Mouse (Mus musculus) left cerebral cortex, postnatal 25 days (tissue): ENCODE results near the gene Rabepk. TPM values are rescaled to one million over a fixed set of nuclear protein-coding genes. Genes with fewer than 3 reads are reported as not detected.
"Not testable (repeated sequence)": the region's sequence is repeated elsewhere in the genome, so short reads cannot be mapped to it uniquely, and the experiment has no call there.

Source experiments
- DNase-seq, 2 experiments: peaks; one replicate each; pipeline ENCODE4 v3.0.0; 2022; ENCODE audit warnings: low spot score in 2 of 2, mixed read lengths in 1 of 2
- intact Hi-C: fragments of 180-260 bp; cut with DNase I; formaldehyde crosslinking; loops from one replicate; pipeline ENCODE4 v1.15.1; 2025
- total RNA-seq, 2 experiments: library from RNA; stranded (reverse); gene quantifications; 2 replicates each; pipeline ENCODE4 v1.2.3; 2021

Rabepk gene
- total RNA-seq, 2 experiments from 2014 or later = 30.8 to 34.0 TPM

DNA sequence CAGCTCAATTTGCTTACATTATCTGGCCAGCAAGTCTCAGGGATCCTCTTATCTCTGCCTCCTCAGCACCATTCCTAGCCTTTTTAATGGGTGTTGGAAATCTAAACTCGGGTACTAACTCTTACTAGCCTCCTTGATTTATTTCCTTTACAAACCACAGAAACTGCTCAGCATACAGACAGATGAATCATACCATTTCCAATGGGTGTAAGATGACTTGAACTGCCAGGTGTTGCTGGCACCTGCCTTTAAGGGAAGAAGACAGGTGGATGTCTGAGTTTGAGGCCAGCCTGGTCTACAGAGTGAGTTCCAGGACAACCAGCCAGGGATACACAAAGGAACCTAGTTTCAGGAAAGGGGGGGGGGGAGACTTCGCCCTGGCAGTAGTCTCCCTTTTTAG, 8.3 kb upstream of the Rabepk start:
- intact Hi-C loops = no loop called here
- no peak for DNase-seq

DNA sequence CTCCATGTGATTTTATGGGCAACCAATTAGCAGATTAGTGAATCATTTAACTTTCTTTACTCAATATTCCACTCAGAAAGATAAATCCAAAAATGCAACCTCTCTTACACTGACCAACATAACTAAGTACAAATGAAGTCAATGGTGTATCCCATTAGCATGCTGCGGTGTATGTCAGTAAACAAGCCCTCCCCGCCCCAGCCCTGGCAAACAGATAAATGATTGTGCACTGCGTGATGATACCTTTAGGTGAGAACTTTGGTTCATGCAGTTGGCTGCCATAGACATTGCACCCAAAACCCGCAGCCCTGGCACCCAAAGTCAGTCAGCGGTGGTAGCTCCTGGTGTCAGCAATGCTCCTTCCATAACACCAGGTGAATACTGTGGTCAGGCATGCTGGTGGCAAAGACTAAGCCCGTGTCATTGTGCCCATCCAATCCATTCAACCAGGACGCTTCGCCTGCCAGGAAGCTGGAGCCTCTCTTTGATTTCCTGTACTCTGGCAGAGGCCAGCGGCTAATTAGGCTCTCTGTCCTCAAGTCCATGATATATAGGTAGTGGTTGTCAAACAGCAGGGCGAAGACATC, 5.7 kb upstream of the Rabepk start:
- DNase-seq = no peak
- intact Hi-C loops = no loop called here

DNA sequence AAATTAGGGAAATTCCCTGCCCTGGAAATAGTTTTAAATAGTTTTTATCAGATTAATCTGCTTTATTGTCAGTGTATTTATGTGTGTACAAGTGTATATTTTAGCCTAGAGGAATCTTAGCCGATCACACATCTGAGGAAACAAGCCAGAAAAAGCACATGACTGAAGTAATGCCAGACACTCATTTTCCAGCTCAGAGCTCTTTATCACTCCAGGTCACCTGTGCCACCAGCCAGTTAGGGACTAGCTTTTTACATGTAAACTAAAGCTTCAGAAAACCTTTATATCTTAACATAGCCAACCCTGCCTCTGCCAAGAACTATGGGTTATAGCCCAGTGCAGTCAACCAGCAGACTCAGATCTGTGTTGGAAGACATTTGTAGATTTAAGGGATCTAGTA, 5.1 kb upstream of the Rabepk start:
- intact Hi-C loops = no loop called here
- DNase-seq = no peak

DNA sequence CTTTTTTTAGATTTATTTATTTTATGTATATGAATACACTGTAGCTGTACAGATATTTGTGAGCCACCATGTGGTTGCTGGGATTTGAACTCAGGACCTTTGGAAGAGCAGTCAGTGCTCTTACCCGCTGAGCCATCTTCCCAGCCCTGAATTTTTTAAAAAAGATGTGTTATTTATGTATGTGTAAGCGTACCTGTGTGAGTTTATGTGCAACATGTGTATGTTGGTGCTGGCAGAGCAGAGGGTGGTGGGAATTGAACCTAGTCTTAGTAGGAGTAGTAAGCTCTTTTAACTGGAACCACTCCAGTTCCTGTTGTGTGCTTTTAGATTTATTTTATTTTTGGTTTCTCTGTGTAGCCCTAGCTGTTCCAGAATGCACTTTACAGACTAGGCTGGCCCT, 4.5 kb upstream of the Rabepk start:
- DNase-seq = no peak
- intact Hi-C loops = no loop called here

GRCm38 (mm10) chr2:34803746-34804145, 4.0 kb upstream of the Rabepk start:
- intact Hi-C loops = no loop called here
- no peak for DNase-seq

GRCm38 (mm10) chr2:34802565-34803245, 3.0 kb upstream of the Rabepk start:
- intact Hi-C loops = not testable (repeated sequence)
- peak; percentile 26 to 32 for DNase-seq

GRCm38 (mm10) chr2:34801516-34802482, 2.1 kb upstream of the Rabepk start:
- intact Hi-C loops = no loop called here
- DNase-seq = peak; percentile 98 to 99

- intact Hi-C loops = no loop called here
Measured at GRCm38 (mm10) chr2:34800371-34800770, 659 bp upstream of the Rabepk start.

DNA sequence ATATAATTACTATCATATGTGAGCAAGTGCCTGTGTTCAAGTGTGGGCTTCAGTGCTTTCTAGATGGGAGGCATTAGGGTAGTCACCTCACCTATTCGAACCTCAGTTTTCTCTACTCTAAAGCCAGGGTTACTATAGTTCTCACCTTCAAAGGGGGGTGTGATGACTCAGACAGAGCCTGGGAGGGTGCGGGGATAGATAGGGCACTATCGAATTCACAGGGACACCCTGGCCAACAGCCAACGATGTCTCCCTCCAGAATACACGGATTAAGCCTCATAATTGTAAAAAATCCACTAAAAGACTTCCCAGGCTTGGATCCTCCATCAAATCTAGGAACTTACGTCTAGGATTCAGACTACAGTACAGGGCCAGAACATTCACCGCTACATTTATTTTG, 4.3 kb downstream of the Rabepk start:
- DNase-seq = no peak
- intact Hi-C loops = no loop called here

More at GRCm38 (mm10) chr2:34800371-34800770, 659 bp upstream of the Rabepk start:
- no peak for DNase-seq

DNA sequence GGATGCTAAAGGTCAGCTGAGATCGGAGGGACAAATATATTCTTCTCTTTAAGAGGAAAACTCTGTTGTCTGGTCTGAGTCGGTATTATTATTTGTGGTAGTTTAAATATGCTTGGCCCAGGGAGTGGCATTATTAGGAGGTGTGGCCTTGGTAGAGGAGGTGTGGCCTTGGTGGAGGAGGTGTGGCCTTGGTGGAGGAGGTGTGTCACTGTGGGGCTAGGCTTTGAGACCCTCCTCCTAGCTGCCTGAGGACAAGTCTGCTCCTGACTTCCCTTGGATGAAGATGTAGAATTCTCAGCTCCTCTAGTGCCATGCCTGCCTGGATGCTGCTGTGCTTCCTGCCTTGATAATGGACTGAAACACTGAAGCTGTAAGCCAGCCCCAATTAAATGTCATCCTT, 5.2 kb downstream of the Rabepk start:
- intact Hi-C loops = no loop called here
- DNase-seq = no peak

DNA sequence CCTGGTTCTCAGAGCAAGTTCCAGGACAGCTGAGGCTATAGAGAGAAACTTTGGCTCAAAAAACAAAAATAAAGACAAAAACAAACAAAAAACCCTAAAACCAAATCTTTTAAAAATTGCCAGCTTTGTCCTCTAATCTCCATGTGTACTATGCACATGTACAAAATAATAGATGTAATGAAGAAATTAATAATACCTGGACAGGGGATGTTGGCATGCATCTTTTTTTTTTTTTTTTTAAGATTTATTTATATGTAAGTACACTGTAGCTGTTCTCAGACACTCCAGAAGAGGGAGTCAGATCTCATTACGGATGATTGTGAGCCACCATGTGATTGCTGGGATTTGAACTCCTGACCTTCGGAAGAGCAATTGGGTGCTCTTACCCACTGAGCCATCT, 7.2 kb downstream of the Rabepk start:
- DNase-seq, intact Hi-C loops: not testable (repeated sequence)

DNA sequence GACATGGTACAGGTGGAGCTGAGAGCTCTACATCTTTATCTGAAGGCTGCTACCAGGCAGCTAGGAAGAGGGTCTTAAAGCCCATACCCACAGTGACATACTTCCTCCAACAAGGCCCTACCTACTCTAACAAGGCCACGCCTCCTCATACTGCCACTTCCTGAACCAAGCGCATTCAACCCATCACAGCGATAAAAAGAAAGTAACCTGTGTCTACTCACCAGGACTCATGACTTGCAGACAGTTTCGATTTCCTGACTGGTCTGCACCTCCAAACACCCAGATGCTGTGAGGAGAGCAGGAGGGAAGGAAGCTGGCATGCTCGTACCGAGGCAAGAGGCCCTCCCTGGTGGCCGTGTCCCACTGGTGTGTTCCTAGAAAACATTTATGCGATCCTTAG, 9.4 kb downstream of the Rabepk start:
- DNase-seq = no peak
- intact Hi-C loops = no loop called here

DNA sequence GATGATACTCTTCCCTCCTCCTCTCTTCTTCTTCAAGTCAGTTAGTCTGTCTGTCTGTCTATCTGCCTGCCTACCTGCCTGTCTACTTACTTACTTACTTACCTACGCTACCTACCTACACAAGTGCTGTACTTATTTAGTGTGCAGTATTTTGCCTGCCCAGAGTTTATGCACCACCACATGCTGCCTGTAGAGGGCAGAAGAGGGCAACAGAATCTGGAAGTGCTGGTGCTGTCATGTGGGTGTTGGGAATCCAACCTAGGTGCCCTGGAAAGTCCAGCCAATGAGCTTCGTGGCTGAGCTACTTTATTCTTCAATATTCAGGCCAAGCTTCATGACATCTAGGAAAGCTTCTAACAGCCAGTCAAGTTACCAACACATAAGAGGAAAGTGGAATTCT, 15.6 kb downstream of the Rabepk start:
- peak in 1 of 2 experiments; percentile 51 for DNase-seq
- intact Hi-C loops = no loop called here

DNA sequence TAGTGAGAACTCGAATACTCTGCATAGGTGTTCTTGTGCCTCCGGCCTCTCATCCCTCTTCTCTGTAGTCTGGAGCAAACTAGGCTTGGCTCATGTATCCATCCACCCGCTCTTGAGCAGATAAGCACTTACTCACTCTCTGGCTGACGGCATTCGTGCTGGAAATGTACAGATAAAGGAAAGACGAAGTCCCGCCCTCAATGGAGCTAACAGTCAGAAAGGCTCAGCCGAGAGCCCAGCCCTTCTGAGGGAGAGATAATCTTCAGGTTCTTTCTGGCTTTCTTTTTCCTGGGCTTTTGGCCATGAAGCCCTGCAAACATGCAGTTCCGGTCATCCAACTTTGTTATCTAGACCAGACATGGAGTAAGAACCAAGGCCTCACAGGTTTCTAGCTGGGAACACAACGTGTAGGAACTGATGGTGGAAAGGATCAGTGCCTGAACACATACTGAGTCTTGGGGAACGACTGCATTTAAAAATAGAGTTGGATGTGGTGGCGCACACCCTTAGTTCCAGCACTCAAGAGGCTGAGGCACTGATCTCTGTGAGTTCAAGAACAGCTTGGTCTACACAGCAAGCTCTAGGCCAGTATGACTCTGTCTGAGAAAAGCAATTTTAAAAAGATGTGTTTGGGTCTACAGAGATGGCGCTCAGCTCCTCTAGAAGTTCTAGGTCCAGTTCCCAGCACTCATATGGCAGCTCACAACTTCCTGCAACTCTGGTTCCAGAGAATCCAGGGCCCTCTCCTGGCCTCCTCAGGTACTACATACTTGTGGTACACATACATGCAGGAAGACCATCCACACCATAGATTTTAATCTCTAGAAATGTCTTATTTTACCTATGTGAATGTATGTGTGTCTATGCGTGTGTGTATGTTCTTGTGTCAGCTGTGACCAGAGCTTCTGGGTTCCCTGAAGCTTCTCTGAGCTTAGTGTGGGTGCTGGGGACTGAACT, 16.4 kb downstream of the Rabepk start:
- no peak for DNase-seq
- intact Hi-C loops = no loop called here

DNA sequence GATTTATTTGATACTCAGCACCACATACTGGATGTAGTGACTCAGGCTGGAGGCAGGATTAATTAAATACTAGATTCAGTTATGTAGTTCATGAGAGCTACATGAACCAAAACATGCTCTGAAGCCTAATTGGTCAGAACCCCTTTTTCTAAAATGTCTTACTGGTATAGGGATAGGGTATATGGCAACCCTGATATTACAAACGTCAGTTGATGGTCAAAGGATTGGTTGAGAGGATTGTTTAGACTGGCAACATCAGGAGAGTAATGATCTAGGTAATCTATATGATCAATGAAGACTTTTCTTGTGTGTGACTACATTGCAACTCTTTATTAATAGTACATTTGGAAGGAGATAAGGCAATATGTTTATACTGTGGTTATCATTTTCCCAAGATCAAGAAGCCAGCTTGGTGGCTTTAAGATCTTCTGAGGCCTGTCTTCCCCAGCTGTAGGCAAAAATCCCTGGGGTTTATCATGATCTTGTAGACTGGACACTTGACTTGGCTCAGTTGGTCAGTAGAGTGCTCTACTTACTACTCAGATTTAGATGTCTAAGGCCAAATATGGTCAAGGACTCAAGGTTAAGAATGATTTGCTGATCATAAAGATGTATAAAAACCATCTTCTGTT, 22.4 kb downstream of the Rabepk start:
- no peak for DNase-seq
- intact Hi-C loops = no loop called here

DNA sequence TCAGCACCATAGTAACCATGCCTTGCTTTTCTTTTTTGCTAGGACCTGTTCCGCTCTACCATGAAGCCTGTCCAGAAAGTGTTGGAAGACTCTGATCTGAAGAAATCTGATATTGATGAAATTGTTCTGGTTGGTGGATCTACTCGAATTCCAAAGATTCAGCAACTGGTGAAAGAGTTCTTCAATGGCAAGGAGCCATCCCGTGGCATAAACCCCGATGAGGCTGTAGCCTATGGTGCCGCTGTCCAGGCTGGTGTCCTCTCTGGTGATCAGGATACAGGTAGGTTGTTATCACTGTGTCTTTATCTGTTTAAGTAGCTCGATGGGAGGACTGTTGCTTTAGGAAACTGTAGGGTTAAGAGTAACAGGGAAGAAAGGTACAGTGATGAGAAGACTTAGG, 25.2 kb downstream of the Rabepk start:
- intact Hi-C loops = no loop called here
- DNase-seq = no peak

DNA sequence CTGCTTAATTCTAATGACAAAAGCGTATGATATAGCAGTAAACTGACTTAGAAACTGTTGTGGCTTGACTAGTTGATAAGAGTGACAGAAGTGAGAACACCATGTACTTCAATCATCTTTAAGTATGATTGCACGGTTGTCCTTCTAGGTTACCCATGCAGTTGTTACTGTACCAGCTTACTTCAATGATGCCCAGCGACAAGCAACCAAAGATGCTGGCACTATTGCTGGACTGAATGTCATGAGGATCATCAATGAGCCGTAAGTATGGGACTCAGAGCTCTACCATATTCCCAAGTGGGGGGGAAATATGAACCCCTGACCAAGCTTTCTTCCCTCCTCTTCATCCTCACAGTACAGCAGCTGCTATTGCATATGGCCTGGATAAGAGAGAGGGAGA, 26.0 kb downstream of the Rabepk start:
- intact Hi-C loops = loop anchor here (2.0 kb wide), 1 partner anchor 25 kb away; the partner anchor contains the start of gene Rabepk
- no peak for DNase-seq

DNA sequence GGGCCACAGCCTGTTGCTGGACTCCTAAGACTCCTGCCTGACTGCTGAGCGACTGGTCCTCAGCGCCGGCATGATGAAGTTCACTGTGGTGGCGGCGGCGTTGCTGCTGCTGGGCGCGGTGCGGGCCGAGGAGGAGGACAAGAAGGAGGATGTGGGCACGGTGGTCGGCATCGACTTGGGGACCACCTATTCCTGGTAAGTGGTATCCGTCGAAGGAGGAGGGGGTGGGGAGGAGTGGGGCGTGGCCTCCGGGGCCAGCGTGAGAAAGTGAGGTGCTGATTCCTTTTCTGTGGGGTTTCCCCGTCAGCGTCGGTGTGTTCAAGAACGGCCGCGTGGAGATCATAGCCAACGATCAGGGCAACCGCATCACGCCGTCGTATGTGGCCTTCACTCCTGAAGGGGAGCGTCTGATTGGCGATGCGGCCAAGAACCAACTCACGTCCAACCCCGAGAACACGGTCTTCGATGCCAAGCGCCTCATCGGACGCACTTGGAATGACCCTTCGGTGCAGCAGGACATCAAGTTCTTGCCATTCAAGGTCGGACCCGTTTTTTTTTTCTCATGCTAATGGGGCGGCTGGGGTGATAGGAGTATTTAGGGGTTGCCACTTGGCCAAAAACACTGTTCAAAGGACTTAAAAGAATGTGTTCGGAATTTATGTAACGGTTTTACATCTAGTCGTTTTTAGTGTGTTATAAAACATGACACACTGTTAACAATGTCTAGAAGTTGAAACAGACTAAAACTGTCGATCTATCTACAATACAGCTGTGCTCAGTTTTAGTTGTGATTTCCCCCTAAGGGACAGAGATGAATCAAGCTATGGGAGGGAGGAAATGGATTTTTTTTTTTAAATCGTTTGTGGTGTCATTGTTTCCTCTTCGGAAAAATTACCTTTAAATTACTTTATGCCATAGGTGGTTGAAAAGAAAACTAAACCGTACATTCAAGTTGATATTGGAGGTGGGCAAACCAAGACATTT, 27.2 kb downstream of the Rabepk start:
- no peak for DNase-seq

More for the DNA sequence above, 27.2 kb downstream of the Rabepk start:
- intact Hi-C loops = loop anchor here (2.0 kb wide), 1 partner anchor 26 kb away; the partner anchor contains the start of gene Rabepk
